Mouse (Mus musculus) heart, embryonic 14.5 days (tissue): ENCODE data around the gene Gimap5. TPM values are rescaled to one million over a fixed set of nuclear protein-coding genes. Genes with fewer than 3 reads are reported as not detected.
A peak's percentile ranks its signal among the peaks of the same experiment; 100 is the strongest.

Source experiments
- ATAC-seq: fragments of 200-750 bp; cut with Nextera tagmentation; 2 replicates; pipeline ENCODE4 v1.8.0; 2017; ENCODE audit warnings: low read depth, moderate TSS enrichment; ENCODE audit not compliant: insufficient number of reproducible peaks, insufficient read depth, low FRiP score
- H3K27ac ChIP-seq, 2 experiments: fragments of 200-500 bp in 1 of 2; fragments of 300-500 bp in 1 of 2; sonication (generic) in 1 of 2; replicated peaks in 1 of 2; 2 replicates each; pipeline ENCODE4 v1.5.1; 2012 to 2014; ENCODE audit warnings: low read depth in 2 of 2, low read length in 2 of 2, control low read depth in 1 of 2, mild to moderate bottlenecking in 1 of 2, mixed read lengths in 1 of 2; ENCODE audit not compliant: control insufficient read depth in 1 of 2, insufficient read depth in 1 of 2
- H3K27me3 ChIP-seq: fragments of 300-500 bp; sonication (generic); 2 replicates; pipeline ENCODE4 v1.6.1; 2014; ENCODE audit warnings: mild to moderate bottlenecking, low read length, control low read depth; ENCODE audit not compliant: control insufficient read depth, insufficient read depth
- H3K36me3 ChIP-seq: fragments of 300-500 bp; sonication (generic); 2 replicates; pipeline ENCODE4 v1.6.1; 2014; ENCODE audit warnings: mild to moderate bottlenecking, control low read depth, low read length, mixed read lengths; ENCODE audit not compliant: control insufficient read depth, insufficient read depth
- H3K4me1 ChIP-seq, 2 experiments: fragments of 200-500 bp in 1 of 2; fragments of 300-500 bp in 1 of 2; sonication (generic) in 1 of 2; 2 replicates each; pipeline ENCODE4 v1.6.1; 2012 to 2014; ENCODE audit warnings: low read length in 2 of 2, control low read depth in 1 of 2, mixed read lengths in 1 of 2; ENCODE audit not compliant: control insufficient read depth in 2 of 2, insufficient read depth in 2 of 2
- H3K4me2 ChIP-seq: fragments of 300-500 bp; sonication (generic); 2 replicates; pipeline ENCODE4 v1.6.1; 2014; ENCODE audit warnings: mild to moderate bottlenecking, low read length
- H3K4me3 ChIP-seq, 2 experiments: fragments of 200-500 bp in 1 of 2; fragments of 300-500 bp in 1 of 2; sonication (generic) in 1 of 2; 2 replicates each; pipeline ENCODE4 v1.5.1; 2012 to 2014; ENCODE audit warnings: low read length in 2 of 2, mild to moderate bottlenecking in 2 of 2, control low read depth in 1 of 2, low read depth in 1 of 2, moderate library complexity in 1 of 2; ENCODE audit not compliant: control insufficient read depth in 1 of 2, insufficient read depth in 1 of 2
- H3K9ac ChIP-seq: fragments of 300-500 bp; sonication (generic); 2 replicates; pipeline ENCODE4 v1.6.1; 2014; ENCODE audit warnings: mild to moderate bottlenecking, low read length
- H3K9me3 ChIP-seq: fragments of 300-500 bp; sonication (generic); 2 replicates; pipeline ENCODE4 v1.6.1; 2016; ENCODE audit warnings: low read length, control low read depth; ENCODE audit not compliant: control insufficient read depth
- WGBS: fragments of 180-500 bp; shearing (Covaris S2); extraction: QIAGEN DNeasy Blood & Tissue Kit; methylation state at CpG from one replicate; pipeline ENCODE4 v1.1.7; 2014; 5-methylcytosine and 5-hydroxymethylcytosine counted together
- polyA plus RNA-seq: library from polyadenylated mRNA; unstranded; fragments of >200 nt; fragmentation: Nextera tagmentation; extraction: Ambion mirVana; gene quantifications from 2 replicates; pipeline ENCODE4 v1.2.1, GENCODE M21; 2014

The Gimap5 gene
- polyA plus RNA-seq, 1 experiment from 2014 or later = 8.7 TPM

DNA sequence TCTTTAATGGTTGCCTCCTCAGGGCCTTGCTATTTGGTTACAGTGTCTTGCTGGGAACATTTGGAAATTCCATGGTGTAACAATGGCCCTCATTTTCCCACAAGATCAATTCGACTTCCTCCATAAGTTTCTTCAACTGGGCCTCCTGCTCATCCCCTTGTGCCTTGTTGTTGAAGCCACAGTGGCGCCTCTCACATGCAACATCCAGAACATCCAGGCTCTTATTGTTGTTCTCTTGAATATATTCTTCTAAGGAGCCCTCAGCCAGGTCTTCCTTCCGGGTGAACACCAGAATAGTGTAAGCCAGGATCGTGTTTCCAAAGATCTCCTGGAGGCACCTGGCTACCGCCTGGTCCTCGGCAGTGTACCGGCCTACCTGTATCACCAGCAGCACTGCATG is 43.9 kb upstream of the Gimap5 start:
- Histone ChIP-seq H3K27ac (peak overlapping the region in 1 of 2 experiments; percentile 70; a peak in 3 of 4 replicates), H3K4me1 (no peaks in the 10 kb centered on the region), H3K9me3 (no peaks in the 10 kb centered on the region), H3K9ac (no peak overlapping the region), H3K4me3 (no peak overlapping the region), H3K27me3 (no peaks in the 10 kb centered on the region), H3K4me2 (no peak overlapping the region), H3K36me3 (peaks cover 13% of the 10 kb centered on the region; the same call in 1 of the 2 replicates)
- WGBS = 78% methylated on average over 7 of the region's 7 CpGs
- ATAC-seq = no peak

GRCm38 (mm10) chr6:48702601-48703000 is 43.4 kb upstream of the Gimap5 start:
- 61% methylated on average over 5 of the region's 5 CpGs for WGBS
- Histone ChIP-seq H3K9ac (no peak overlapping the region), H3K27ac (peak overlapping the region in 1 of 2 experiments; percentile 70; a peak in 3 of 4 replicates), H3K9me3 (no peaks in the 10 kb centered on the region), H3K4me3 (no peak overlapping the region), H3K36me3 (peaks cover 13% of the 10 kb centered on the region; the same call in 1 of the 2 replicates), H3K27me3 (no peaks in the 10 kb centered on the region), H3K4me1 (no peaks in the 10 kb centered on the region), H3K4me2 (no peak overlapping the region)
- ATAC-seq = no peak

- no peak overlapping the region for H3K4me2 ChIP-seq
- H3K9ac ChIP-seq = no peak overlapping the region
- no peak for ATAC-seq
- H3K36me3 ChIP-seq = peaks cover 13% of the 10 kb centered on the region; the same call in 1 of the 2 replicates
- no peaks in the 10 kb centered on the region for H3K27me3 ChIP-seq
- H3K9me3 ChIP-seq = no peaks in the 10 kb centered on the region
- no peak overlapping the region for H3K27ac ChIP-seq
- no peaks in the 10 kb centered on the region for H3K4me1 ChIP-seq
- no peak overlapping the region for H3K4me3 ChIP-seq
Measured at GRCm38 (mm10) chr6:48704146-48704545, 41.9 kb upstream of the Gimap5 start.

GRCm38 (mm10) chr6:48706130-48706529 is 39.9 kb upstream of the Gimap5 start:
- Histone ChIP-seq H3K4me3 (peak overlapping the region; percentile 7 to 19), H3K27ac (peak overlapping the region; percentile 60 to 65; a peak in 3 of 4 replicates), H3K36me3 (peaks cover 13% of the 10 kb centered on the region; the same call in 1 of the 2 replicates), H3K4me1 (no peaks in the 10 kb centered on the region), H3K27me3 (no peaks in the 10 kb centered on the region), H3K9ac (peak overlapping the region; percentile 55), H3K9me3 (0 out of 2 replicates have a peak, but pooled peaks cover 2% of the 10 kb centered on the region), H3K4me2 (peak overlapping the region; percentile 34)
- 33% methylated on average over 3 of the region's 3 CpGs for WGBS
- ATAC-seq = no peak

GRCm38 (mm10) chr6:48718455-48718854 is 27.5 kb upstream of the Gimap5 start, which contains the start of the genes Gm28053 and Gimap7:
TSS of gene Gm28053 (plus strand) at chr6:48718607.
TSS of gene Gimap7 (plus strand) at chr6:48718621.
- Histone ChIP-seq H3K27ac (no peak within 1 kb of the TSS), H3K4me1 (no peaks in the 10 kb centered on the region), H3K4me3 (no peak within 1 kb of the TSS), H3K4me2 (no peak within 1 kb of the TSS), H3K9ac (no peak within 1 kb of the TSS), H3K36me3 (no peaks in the 10 kb centered on the region), H3K27me3 (no peaks in the 10 kb centered on the region), H3K9me3 (no peaks in the 10 kb centered on the region)
- WGBS = 54% methylated on average over 2 of the region's 2 CpGs
- no peak for ATAC-seq

GRCm38 (mm10) chr6:48720326-48720725 is 25.7 kb upstream of the Gimap5 start:
- H3K9ac ChIP-seq = no peak overlapping the region
- no peaks in the 10 kb centered on the region for H3K36me3 ChIP-seq
- no peak overlapping the region for H3K4me2 ChIP-seq
- H3K4me3 ChIP-seq = no peak overlapping the region
- 69% methylated on average over 4 of the region's 4 CpGs for WGBS
- H3K4me1 ChIP-seq = peaks cover 0 to 3% of the 10 kb centered on the region in 2 experiments; a peak in 1 of 4 replicates
- H3K27ac ChIP-seq = no peak overlapping the region
- ATAC-seq = no peak
- H3K9me3 ChIP-seq = no peaks in the 10 kb centered on the region
- no peaks in the 10 kb centered on the region for H3K27me3 ChIP-seq

DNA sequence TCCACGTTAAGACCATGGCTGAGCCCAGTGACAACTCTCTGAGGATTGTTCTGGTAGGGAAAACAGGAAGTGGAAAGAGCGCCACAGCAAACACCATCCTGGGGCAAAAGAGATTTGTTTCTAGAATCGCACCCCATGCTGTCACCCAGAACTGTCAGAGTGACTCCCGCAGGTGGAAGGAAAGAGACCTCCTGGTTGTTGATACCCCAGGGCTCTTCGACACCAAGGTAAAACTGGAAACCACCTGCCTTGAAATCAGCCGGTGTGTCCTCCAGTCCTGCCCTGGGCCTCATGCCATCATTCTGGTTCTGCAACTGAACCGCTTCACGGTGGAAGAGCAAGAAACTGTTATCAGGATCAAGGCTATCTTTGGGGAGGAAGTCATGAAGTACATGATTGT is 22.5 kb upstream of the Gimap5 start:
- no peak for ATAC-seq
- H3K27ac ChIP-seq = no peak overlapping the region
- no peak overlapping the region for H3K4me2 ChIP-seq
- H3K4me1 ChIP-seq = peaks cover 0 to 9% of the 10 kb centered on the region in 2 experiments; a peak in 2 of 4 replicates
- no peak overlapping the region for H3K9ac ChIP-seq
- H3K4me3 ChIP-seq = no peak overlapping the region
- no peaks in the 10 kb centered on the region for H3K27me3 ChIP-seq
- H3K9me3 ChIP-seq = no peaks in the 10 kb centered on the region
- no peaks in the 10 kb centered on the region for H3K36me3 ChIP-seq
- 67% methylated on average over 8 of the region's 8 CpGs for WGBS

- peak overlapping the region; percentile 12; the same call in 1 of the 2 replicates for H3K4me2 ChIP-seq
- ATAC-seq = no peak
- peak overlapping the region; percentile 22 to 61; a peak in 2 of 4 replicates for H3K27ac ChIP-seq
Measured at GRCm38 (mm10) chr6:48725476-48725875, 20.5 kb upstream of the Gimap5 start.

More at GRCm38 (mm10) chr6:48725476-48725875, 20.5 kb upstream of the Gimap5 start:
- no peak overlapping the region for H3K4me3 ChIP-seq
- H3K36me3 ChIP-seq = no peaks in the 10 kb centered on the region
- no peak overlapping the region for H3K9ac ChIP-seq
- H3K9me3 ChIP-seq = no peaks in the 10 kb centered on the region
- WGBS = 0% methylated on average over 1 of the region's 1 CpGs
- H3K4me1 ChIP-seq = peaks cover 0 to 9% of the 10 kb centered on the region in 2 experiments; a peak in 2 of 4 replicates
- no peaks in the 10 kb centered on the region for H3K27me3 ChIP-seq
